Mouse (Mus musculus) ovary, adult 18-20 months (tissue): ENCODE data around the gene Zfp280d.

ENCODE experiments used
- DNase-seq: peaks from one replicate; pipeline ENCODE4 v3.0.0; 2022; ENCODE audit warnings: low spot score, mixed read lengths

Gene Zfp280d

GRCm38 (mm10) chr9:72274677-72275076, at the start of gene Zfp280d:
Gene Zfp280d (plus strand): TSS chr9:72274860.
- DNase-seq, result peak; percentile 91

DNA sequence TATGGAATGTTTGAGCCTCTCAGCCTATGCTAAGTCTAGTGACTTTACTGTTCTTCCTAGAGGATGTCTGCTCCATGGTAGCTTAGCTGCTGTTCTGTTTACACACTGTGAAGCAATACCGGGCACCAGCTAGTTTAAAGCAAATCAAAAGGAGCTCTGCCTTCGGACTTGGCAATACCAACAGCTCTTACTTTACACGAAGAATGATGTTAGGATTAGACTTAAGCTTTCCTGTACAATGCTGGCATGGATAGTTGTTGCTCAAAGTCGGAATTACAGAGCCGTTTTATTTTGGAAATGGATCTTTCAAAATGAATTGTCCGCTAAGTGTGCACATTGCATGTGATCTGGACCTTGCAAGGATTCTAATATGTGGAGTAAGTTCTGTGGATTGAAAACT, 48.1 kb upstream of the Zfp280d start:
- no peak for DNase-seq

DNA sequence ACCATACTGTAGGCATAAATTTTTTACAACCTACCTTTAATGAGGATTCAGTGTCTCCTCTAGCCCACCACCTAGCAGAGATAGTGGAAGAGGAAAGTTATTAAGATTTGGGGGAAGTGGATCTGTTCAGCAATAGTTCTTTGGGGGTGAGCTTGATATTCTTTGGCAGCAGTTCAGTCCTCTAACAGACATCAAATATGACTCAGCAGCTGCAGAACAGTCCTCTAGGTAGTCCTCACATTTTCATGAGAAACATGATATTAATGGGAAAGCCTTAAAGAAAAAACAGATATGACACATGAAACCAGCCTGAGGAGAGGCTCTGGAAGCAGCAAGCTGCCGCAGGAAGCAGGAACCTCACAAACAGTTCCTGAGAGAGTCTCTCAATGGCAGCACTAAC, 22.0 kb upstream of the Zfp280d start:
- DNase-seq, result no peak

GRCm38 (mm10) chr9:72255227-72255626, 19.4 kb upstream of the Zfp280d start:
- no peak for DNase-seq

- no peak for DNase-seq
Observed at GRCm38 (mm10) chr9:72256646-72257045, 18.0 kb upstream of the Zfp280d start.

- DNase-seq, result no peak
Observed at GRCm38 (mm10) chr9:72260337-72260736, 14.3 kb upstream of the Zfp280d start.

- DNase-seq, result no peak
Observed at GRCm38 (mm10) chr9:72264859-72265258, 9.8 kb upstream of the Zfp280d start.

DNA sequence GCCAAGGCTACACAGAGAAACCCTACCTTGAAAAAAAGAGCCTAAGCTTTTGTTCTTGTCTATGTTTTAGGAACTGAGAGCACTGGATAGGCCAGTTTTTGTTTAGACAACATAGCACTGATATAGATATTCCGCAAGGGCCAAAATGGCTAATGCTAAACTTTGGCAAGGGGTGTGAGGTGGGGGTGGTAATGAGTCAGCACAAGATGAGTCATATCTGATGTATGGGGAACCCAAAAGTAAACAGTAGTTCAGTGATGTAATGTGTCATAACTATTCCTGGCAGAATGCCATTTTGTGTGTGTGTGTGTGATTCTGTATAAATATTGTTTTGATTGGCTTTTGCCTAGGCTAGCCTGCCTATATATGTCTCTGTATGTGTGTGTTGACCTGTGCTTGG, 4.5 kb upstream of the Zfp280d start:
- no peak for DNase-seq

GRCm38 (mm10) chr9:72273646-72274410, 832 bp upstream of the Zfp280d start:
- no peak for DNase-seq

GRCm38 (mm10) chr9:72275101-72275978, 680 bp downstream of the Zfp280d start:
- peak; percentile 6 for DNase-seq

GRCm38 (mm10) chr9:72275979-72276500, 1.4 kb downstream of the Zfp280d start:
- no peak for DNase-seq

GRCm38 (mm10) chr9:72276941-72277340, 2.3 kb downstream of the Zfp280d start:
- DNase-seq, result no peak

GRCm38 (mm10) chr9:72279943-72280342, 5.3 kb downstream of the Zfp280d start:
- no peak for DNase-seq

DNA sequence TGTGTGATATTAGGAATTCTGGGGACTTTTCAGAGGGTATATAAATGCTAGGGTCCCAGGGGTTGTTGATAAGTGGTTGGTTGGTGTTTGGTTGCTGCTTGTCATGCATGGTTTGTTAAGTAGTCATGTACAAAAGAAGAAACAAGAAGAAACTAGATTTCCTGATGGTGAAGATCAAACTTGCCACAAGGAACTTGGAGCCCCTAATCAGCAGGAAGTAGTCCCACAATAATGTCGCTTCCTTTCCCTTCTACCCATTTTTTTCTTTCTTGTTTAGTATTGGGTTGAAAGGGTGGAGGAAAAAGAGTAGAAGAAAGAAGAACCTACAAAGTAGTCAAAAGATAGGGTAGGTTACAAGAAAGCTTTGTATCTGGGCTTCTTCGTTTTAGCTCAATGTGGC, 13.0 kb downstream of the Zfp280d start:
- no peak for DNase-seq

DNA sequence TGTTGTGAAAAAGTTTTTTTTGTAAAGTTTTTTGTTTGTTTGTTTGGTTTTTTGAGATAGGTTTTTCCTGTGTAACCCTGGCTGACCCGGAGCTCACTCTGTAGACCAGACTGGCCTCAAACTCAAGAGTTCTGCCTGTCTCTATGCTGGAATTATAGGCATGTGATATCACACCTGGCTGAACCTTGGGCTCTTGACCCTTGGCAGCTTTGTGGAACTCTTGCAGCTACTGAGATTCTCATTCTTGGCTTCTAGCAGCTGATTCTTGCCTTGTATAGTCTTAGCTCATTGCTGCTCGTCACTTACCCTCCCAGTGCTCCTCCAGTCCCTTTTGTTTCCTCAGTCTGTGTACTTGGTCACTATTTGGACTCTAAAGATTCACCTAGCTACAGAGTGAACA, 13.6 kb downstream of the Zfp280d start:
- no peak for DNase-seq

DNA sequence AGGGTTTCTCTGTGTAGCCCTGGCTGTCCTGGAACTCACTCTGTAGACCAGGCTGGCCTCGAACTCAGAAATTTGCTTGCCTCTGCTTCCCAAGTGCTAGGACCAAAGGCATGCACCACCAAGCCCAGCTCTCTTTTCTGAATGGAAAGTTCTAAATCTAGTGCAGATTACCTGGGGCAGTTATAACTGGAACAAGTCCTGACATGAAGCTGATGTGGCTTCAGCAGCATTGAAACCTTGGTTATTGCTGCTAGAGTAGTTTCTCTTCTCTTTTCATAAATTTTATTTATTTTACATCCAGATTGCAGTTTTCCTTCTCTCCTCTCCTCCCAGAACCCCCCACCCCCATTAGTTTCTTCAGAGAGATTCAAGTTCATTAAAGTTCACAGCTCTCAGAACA, 14.4 kb downstream of the Zfp280d start:
- DNase-seq, result no peak

DNA sequence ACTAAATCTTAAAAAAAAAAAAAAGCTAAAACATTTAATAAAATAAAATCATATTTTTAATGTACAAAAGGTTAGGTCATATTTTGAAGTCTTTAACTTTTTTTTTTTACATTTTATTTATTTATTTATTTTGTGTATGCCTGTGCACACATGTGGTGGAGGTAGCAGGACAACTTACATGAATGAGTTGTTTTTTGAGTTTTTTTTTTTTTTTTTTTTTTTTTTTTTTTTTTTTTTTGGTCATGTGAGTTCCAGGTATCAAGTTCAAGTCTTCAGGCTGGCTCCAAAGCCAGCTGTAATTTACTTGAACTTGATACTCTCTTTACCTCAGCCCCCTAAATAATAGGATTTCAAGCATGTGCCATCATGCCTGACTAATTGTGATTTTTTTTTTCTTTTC, 19.4 kb downstream of the Zfp280d start:
- DNase-seq, result no peak

- DNase-seq, result no peak
Observed at GRCm38 (mm10) chr9:72309765-72310164, 35.1 kb downstream of the Zfp280d start.

DNA sequence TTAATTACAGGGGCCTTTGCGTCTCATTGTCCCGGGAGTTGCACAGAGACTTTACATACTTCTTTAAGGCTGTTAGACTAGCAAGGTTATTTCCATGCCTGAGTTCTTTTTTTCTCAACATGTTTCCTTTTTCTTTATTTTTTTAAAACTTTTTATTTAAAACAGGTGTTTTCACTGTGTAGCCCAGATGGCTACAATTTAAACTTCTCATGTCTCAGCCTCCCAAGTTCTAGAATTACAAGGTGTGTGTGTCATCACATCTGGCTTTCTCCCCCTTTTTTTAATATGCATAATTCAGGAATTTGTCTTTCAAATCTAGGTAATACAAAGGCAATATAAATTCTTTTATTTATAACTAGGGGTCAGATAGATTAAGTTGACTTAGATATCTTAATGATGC, 58.6 kb downstream of the Zfp280d start:
- no peak for DNase-seq

GRCm38 (mm10) chr9:72336069-72336468, 61.4 kb downstream of the Zfp280d start:
- no peak for DNase-seq

GRCm38 (mm10) chr9:72339119-72339518, 64.5 kb downstream of the Zfp280d start:
- DNase-seq, result no peak

GRCm38 (mm10) chr9:72343844-72344243, 69.2 kb downstream of the Zfp280d start:
- no peak for DNase-seq

DNA sequence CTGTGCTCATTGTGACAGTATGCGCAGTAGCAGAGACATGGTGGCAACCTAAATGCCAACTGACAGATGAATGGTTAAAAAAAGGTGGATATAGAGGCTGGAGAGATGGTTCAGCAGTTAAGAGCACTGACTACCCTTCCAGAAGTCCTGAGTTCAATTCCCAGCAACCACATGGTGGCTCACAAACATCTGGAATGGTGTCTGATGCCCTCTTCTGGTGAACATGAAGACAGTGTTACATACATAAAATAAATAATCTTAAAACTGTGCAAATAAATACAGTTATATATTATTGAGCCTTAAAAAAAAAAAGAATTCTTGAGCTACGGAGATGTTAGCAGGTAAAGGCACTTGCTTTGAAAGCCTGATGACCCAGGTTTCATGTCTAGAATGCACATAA, 97.7 kb downstream of the Zfp280d start:
- DNase-seq, result no peak
